Mouse (Mus musculus): Measurements from ENCODE around the gene Prss8. TPM values are rescaled to one million over a fixed set of nuclear protein-coding genes. Genes with fewer than 3 reads are reported as not detected.

The Prss8 gene
- not detected for polyA plus RNA-seq (2014; fragmentation: Illumina TruSeq; extraction: RNeasy Lipid Tissue Mini Kit (QIAGEN cat#74804); ENCODE audit: low read depth, low replicate concordance)

DNA sequence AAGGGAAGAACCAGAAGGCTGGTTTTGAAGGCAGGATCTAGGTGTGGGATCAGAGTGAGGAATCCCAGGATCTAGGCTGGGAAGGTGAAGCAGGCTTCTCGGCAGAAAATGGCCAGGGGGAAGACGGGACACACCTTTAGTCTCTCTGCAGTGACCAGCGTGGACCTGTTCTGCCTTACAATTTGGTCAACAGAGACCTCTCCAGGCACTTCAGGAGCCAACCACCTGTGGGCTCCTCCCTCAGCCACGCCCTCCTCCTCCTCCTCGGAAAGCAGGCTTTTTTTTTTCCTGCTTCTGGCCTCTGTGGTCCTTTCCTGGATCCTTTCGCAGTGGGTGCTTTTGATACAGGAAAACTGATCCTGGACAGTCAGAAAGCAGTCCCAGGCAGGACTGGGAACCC lies at the start of gene Prss8:
Prss8 (minus strand) TSS at position 182 of the 400 bp plus-strand sequence.

DNA sequence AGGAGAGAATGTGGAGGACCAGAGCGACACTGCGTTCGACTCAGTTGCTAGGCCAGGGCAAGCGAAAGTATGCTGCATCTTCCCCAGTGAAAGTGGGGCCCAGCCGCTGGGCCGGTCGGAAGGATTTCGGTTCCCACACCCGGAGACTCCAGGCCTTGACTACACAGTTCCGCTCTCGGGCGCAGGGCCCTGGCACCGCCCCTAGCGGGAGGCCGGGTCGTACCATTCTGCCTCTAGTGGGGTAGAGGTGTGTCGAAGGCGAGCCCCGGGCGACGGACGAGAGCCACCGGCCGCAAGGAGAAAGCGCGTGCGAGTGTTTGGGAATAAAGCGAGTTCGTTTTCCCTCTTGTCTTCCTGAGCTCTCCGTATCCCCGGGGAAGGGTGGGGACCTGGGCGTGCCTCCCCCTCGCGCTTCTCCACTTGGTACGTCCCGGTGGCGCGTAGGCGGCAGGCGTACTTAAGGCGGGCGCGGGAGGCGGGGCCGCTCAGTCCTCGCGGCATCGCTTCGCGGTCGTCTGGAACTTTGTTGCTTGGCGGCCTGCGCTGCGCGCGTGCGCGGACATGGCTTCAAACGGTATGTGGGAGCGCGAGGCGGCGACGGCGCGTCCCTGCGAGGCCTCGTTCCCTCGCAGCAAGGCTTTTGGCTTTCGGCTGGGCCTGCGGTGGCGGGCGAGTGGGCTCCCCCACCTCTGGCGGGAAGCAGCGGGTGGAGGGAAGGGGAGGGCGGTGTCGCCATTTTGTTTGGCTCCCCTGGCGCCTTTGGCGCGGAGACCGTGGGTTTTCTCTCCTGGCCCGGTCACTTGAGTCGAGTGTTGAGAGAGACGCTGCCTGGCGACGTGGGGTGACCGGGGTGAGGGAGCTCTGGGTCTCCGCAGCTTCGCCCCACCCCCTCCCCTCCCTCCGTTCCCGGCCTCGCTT lies 37.4 kb upstream of the Prss8 start, which contains the start of gene Fus:
Fus (plus strand) TSS at position 454 of the 918 bp plus-strand sequence.

DNA sequence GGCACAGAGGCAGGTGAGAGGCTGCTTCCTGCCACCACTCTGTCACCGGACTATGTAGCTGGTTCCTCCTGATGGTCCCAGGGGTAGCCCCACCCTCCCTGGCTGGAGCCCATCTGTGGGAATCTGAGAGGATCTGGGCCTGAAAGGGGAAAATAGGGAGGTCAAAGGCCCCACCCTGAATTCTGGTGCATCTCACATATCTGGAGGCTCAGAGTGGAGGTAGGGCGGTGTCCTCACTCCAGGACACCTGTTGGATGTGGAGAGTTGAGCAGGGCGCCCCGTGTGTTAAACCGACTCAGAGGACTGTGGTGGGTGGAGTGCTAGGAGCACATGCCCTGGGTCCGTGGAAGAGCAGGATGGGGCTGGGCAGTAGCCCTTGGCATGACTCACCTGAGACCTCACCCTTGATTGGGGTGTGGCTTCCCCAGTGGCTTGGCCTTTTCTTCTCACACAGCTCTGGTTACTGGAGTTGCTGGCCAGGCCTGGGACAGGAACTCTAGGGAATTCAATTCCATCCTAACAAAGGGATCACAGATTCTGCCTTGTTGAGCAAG lies 16.6 kb upstream of the Prss8 start, which contains the start of gene Prss36:
Prss36 (minus strand) TSS at position 256 of the 554 bp plus-strand sequence.

DNA sequence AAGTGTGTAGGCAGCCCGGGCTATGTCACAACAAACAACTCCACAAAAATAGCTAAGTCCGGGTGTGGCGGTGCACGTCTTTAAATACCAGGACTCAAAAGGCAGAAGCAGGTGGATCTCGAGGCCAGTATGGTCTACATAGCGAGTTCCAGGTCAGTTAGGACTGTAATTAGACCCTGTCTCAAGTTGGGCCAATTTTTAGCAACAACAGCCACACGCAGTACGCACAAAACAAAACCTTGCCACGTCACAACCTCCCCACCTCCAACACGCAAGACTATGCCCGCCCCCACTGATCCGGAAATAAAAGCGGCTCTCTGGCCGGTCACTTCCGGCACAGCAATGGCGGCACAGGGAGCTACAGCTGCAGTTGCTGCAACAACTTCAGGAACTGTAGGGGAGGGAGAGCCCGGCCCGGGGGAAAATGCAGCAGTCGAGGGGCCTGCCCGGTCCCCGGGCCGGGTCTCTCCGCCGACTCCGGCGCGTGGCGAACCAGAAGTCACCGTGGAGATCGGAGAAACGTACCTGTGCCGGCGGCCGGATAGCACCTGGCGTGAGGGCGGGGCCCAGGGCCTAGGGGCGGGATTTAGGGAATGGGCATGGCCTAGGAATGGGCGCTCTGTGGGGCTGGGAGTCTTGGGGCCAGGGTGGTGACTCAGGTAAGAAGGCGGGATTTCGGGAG lies 17.6 kb downstream of the Prss8 start, which contains the start of gene Kat8:
Kat8 (plus strand) TSS at position 327 of the 682 bp plus-strand sequence.

DNA sequence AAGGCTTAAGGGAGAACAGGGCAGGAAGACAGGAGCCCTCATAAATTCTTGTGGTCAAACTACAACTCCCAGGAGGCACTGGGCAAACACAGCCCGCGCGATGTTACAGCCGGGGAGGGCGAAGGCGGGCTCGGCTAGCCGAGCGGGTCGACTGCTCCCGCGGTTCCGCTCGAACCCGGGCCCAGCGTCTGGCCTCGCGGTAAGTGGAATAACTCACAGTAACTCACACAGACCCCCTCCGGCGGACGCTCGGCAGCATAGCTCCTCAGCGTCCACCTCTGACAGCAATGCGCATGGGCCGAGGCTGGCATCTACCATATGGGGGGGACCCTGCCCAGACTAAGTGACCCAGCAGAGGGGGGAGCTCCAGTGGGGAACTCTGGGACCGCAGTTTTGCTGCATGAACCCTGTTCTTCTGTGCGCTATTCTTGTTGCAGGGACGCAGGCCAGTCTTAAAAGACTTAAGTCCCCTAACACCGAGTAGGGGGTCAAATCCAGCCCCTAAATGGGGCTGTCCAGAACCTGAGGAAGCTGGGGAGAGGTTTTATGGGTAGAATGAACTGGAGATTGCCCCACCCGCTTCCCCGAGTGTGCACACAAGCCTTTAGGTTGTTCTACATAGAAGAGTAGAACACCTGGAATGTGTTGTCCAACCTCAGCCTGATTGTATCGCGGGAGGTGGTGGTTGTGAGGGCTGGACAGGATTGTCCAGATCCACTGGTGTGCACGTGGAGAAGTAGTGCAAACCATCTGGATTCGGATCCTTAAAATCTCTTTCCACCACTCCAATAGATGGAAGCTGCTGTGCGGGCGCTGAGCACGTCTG lies 25.7 kb downstream of the Prss8 start, which contains the start of gene Bckdk:
Bckdk (plus strand) TSS at position 112 of the 826 bp plus-strand sequence.

DNA sequence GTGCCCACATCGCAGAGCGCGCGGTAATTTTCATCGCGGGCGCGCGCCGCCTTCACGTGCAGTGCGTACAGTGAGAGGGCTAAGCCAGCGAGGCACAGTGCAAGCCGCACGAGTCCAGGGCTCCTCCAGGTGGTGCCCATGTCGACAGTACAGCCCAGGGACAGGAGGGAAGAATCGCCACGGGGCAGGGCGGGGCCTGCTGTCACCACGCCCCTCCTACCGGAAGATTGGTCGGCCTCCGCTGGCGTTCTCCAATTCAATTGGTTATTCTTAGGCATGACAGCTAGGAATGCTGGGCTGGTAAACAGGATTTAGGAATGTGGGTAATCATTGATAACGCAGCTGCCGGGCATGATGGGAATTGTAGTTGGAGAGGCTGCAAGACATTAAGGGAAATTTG lies 34.5 kb downstream of the Prss8 start, which contains the start of the genes Gm21974 and Vkorc1:
Gm21974 (minus strand) TSS at position 13 of the 400 bp plus-strand sequence.
Vkorc1 (minus strand) TSS at position 176 of the 400 bp plus-strand sequence.

DNA sequence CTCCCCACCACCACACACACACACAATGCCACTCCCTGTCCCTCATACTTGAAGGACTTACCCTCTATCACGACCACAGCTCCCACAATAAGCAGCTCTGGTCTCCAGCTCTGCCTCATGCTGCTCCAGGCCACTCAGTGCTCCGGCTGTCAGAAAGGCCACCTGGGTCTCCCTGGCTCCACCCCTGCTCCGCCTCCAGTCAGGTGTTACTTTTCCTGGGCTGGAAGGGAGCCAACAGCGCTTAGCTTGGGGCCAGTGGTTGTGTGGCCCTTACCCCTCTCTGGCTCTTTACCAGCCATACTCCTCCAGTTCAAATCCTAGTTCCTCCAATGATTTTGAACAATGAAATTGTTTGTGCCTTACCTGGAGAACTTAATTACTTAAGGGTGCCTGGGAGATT lies 39.1 kb downstream of the Prss8 start, which contains the start of gene Prss53:
Prss53 (minus strand) TSS at position 173 of the 400 bp plus-strand sequence.

DNA sequence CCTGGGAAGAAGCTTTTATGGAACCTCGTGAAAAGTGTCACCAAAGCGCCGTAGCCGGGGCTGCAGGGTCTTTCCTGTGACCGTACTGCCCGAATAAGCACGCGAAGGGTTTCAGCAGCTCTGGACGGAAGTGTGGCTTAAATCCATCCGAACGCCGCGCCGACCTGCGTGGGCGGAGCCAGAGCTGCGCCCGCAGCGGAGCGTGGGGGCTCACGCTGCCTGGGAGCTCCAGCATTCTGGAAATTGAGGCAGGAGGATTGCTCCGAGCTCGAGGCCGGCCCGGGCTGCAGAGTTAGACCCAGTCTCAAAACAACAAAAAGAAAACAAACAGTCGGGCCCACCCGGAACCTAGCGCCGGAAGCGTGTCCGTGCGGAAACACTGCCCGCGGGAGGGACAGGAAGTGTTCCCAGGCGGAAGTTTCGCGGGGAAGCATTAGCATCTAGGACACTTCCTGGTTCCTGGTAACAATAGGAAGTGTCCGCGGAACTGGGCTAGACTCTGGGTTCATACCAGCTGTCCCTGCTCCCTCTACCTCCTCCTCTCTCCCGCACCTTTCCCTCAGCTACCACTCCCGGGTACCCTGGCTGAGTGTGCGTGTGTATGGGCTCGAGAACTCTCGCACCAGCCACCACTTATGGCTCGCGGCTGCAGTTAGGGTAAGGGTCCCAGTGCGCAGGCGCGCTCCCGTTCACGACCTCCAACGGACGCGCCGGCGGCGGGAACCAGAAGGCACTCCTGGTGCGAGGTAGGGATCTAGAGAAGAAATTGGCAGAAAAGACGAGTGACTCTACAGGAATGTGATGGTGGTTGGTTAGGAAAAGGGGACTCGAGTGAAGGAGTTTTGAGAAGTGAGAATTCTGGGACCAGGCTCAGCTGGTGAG lies 53.2 kb downstream of the Prss8 start, which contains the start of gene Zfp668:
Zfp668 (minus strand) TSS at position 362 of the 882 bp plus-strand sequence.

DNA sequence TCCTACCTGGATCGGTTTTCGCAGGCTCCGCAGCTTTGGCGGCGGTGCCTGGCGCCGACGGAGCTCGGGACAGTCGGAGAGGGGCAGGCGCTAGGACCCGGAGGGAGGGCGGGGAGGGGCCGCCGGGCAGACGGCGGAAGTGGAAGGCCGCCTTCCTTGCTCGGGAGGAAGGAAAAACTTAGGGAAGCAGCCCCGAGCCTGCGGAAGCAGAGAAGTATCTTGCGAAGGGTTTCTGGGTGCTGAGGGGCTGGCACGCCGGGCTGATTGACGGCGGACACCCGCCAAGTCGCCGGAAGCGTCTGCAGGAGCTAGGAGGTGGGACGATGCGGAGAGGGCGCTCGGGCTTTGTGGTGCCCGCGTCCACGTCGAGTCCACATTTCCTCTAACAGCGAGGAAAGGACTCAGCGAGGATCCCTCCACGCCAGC lies 53.9 kb downstream of the Prss8 start, which contains the start of gene Zfp646:
Zfp646 (plus strand) TSS at position 181 of the 426 bp plus-strand sequence.

Other genes with a start within 250 kb of the Prss8 start
- gene Bcl7c, start 221.2 kb downstream of the Prss8 start, polyA plus RNA-seq (2014; fragmentation: Illumina TruSeq; extraction: RNeasy Lipid Tissue Mini Kit (QIAGEN cat#74804); ENCODE audit: low read depth, low replicate concordance), result 20.2 TPM
- gene Ctf1, start 217.4 kb downstream of the Prss8 start, polyA plus RNA-seq (2014; fragmentation: Illumina TruSeq; extraction: RNeasy Lipid Tissue Mini Kit (QIAGEN cat#74804); ENCODE audit: low read depth, low replicate concordance), result 10.0 TPM
- gene Ctf2, start 197.9 kb downstream of the Prss8 start, polyA plus RNA-seq (2014; fragmentation: Illumina TruSeq; extraction: RNeasy Lipid Tissue Mini Kit (QIAGEN cat#74804); ENCODE audit: low read depth, low replicate concordance), result not detected
- gene Fbxl19, start 185.6 kb downstream of the Prss8 start, polyA plus RNA-seq (2014; fragmentation: Illumina TruSeq; extraction: RNeasy Lipid Tissue Mini Kit (QIAGEN cat#74804); ENCODE audit: low read depth, low replicate concordance), result 3.5 TPM
- gene Orai3, start 160.3 kb downstream of the Prss8 start, polyA plus RNA-seq (2014; fragmentation: Illumina TruSeq; extraction: RNeasy Lipid Tissue Mini Kit (QIAGEN cat#74804); ENCODE audit: low read depth, low replicate concordance), result 27.5 TPM
- 13.0 TPM for gene Setd1a, start 153.4 kb downstream of the Prss8 start, polyA plus RNA-seq (2014; fragmentation: Illumina TruSeq; extraction: RNeasy Lipid Tissue Mini Kit (QIAGEN cat#74804); ENCODE audit: low read depth, low replicate concordance)
- not detected for gene Gm49388, start 144.5 kb downstream of the Prss8 start, polyA plus RNA-seq (2014; fragmentation: Illumina TruSeq; extraction: RNeasy Lipid Tissue Mini Kit (QIAGEN cat#74804); ENCODE audit: low read depth, low replicate concordance)
- gene Hsd3b7, start 129.5 kb downstream of the Prss8 start, polyA plus RNA-seq (2014; fragmentation: Illumina TruSeq; extraction: RNeasy Lipid Tissue Mini Kit (QIAGEN cat#74804); ENCODE audit: low read depth, low replicate concordance), result 31.7 TPM
- 107 TPM for gene Stx4a, start 105.8 kb downstream of the Prss8 start, polyA plus RNA-seq (2014; fragmentation: Illumina TruSeq; extraction: RNeasy Lipid Tissue Mini Kit (QIAGEN cat#74804); ENCODE audit: low read depth, low replicate concordance)
- gene Stx1b, start 105.6 kb downstream of the Prss8 start, polyA plus RNA-seq (2014; fragmentation: Illumina TruSeq; extraction: RNeasy Lipid Tissue Mini Kit (QIAGEN cat#74804); ENCODE audit: low read depth, low replicate concordance), result 1.1 TPM
- 12.2 TPM for gene Zfp646, start 53.9 kb downstream of the Prss8 start, polyA plus RNA-seq (2014; fragmentation: Illumina TruSeq; extraction: RNeasy Lipid Tissue Mini Kit (QIAGEN cat#74804); ENCODE audit: low read depth, low replicate concordance)
- 3.6 TPM for gene Zfp668, start 53.3 kb downstream of the Prss8 start, polyA plus RNA-seq (2014; fragmentation: Illumina TruSeq; extraction: RNeasy Lipid Tissue Mini Kit (QIAGEN cat#74804); ENCODE audit: low read depth, low replicate concordance)
- gene Prss53, start 39.1 kb downstream of the Prss8 start, polyA plus RNA-seq (2014; fragmentation: Illumina TruSeq; extraction: RNeasy Lipid Tissue Mini Kit (QIAGEN cat#74804); ENCODE audit: low read depth, low replicate concordance), result 2.9 TPM
- not detected for gene Gm21974, start 34.6 kb downstream of the Prss8 start, polyA plus RNA-seq (2014; fragmentation: Illumina TruSeq; extraction: RNeasy Lipid Tissue Mini Kit (QIAGEN cat#74804); ENCODE audit: low read depth, low replicate concordance)
- 36.8 TPM for gene Vkorc1, start 34.5 kb downstream of the Prss8 start, polyA plus RNA-seq (2014; fragmentation: Illumina TruSeq; extraction: RNeasy Lipid Tissue Mini Kit (QIAGEN cat#74804); ENCODE audit: low read depth, low replicate concordance)
- 90.4 TPM for gene Bckdk, start 26.0 kb downstream of the Prss8 start, polyA plus RNA-seq (2014; fragmentation: Illumina TruSeq; extraction: RNeasy Lipid Tissue Mini Kit (QIAGEN cat#74804); ENCODE audit: low read depth, low replicate concordance)
- 23.7 TPM for gene Kat8, start 17.6 kb downstream of the Prss8 start, polyA plus RNA-seq (2014; fragmentation: Illumina TruSeq; extraction: RNeasy Lipid Tissue Mini Kit (QIAGEN cat#74804); ENCODE audit: low read depth, low replicate concordance)
- 16.2 TPM for gene Prss36, start 16.6 kb upstream of the Prss8 start, polyA plus RNA-seq (2014; fragmentation: Illumina TruSeq; extraction: RNeasy Lipid Tissue Mini Kit (QIAGEN cat#74804); ENCODE audit: low read depth, low replicate concordance)
- gene Fus, start 37.4 kb upstream of the Prss8 start, polyA plus RNA-seq (2014; fragmentation: Illumina TruSeq; extraction: RNeasy Lipid Tissue Mini Kit (QIAGEN cat#74804); ENCODE audit: low read depth, low replicate concordance), result 387 TPM
- gene Pycard, start 63.8 kb upstream of the Prss8 start, polyA plus RNA-seq (2014; fragmentation: Illumina TruSeq; extraction: RNeasy Lipid Tissue Mini Kit (QIAGEN cat#74804); ENCODE audit: low read depth, low replicate concordance), result 15.1 TPM
- gene Trim72, start 73.8 kb upstream of the Prss8 start, polyA plus RNA-seq (2014; fragmentation: Illumina TruSeq; extraction: RNeasy Lipid Tissue Mini Kit (QIAGEN cat#74804); ENCODE audit: low read depth, low replicate concordance), result 255 TPM
- gene Itgam, start 132.5 kb upstream of the Prss8 start, polyA plus RNA-seq (2014; fragmentation: Illumina TruSeq; extraction: RNeasy Lipid Tissue Mini Kit (QIAGEN cat#74804); ENCODE audit: low read depth, low replicate concordance), result 2.3 TPM
- gene Gm49368, start 132.6 kb upstream of the Prss8 start, polyA plus RNA-seq (2014; fragmentation: Illumina TruSeq; extraction: RNeasy Lipid Tissue Mini Kit (QIAGEN cat#74804); ENCODE audit: low read depth, low replicate concordance), result not detected
- 0.13 TPM for gene Itgax, start 199.4 kb upstream of the Prss8 start, polyA plus RNA-seq (2014; fragmentation: Illumina TruSeq; extraction: RNeasy Lipid Tissue Mini Kit (QIAGEN cat#74804); ENCODE audit: low read depth, low replicate concordance)
- gene Itgad, start 224.3 kb upstream of the Prss8 start, polyA plus RNA-seq (2014; fragmentation: Illumina TruSeq; extraction: RNeasy Lipid Tissue Mini Kit (QIAGEN cat#74804); ENCODE audit: low read depth, low replicate concordance), result not detected